Comparison of ENCODE assay signal across 8 mouse cellular contexts in genomic region chr11:116826550-116827504, GRCm38 (mm10). TPM values are rescaled to one million over a fixed set of nuclear protein-coding genes. Genes with fewer than 3 reads are reported as not detected.
DNase-seq lines count a peak whose midpoint lies in the region; ATAC-seq lines count a peak whose summit lies in the region.

No protein-coding gene starts in this region.

- H3K9ac ChIP-seq in kidney, embryonic 14.5 days (ENCODE audit: low read depth, low read length): peak overlapping the region; percentile 72
- H3K9ac ChIP-seq in embryonic facial prominence, embryonic 11.5 days (replicated peaks; ENCODE audit: low read length): peak overlapping the region; percentile 74
- H3K9ac ChIP-seq in intestine, embryonic 15.5 days: peak overlapping the region; percentile 90
- peak overlapping the region; percentile 96 for H3K9ac ChIP-seq in neural tube, embryonic 13.5 days

- H3K4me1 ChIP-seq in kidney, embryonic 14.5 days (ENCODE audit: control insufficient read depth, insufficient read depth, low read length): peaks cover 26% of the 10 kb centered on the region
- H3K4me1 ChIP-seq in embryonic facial prominence, embryonic 11.5 days (ENCODE audit: control insufficient read depth, insufficient read depth, low read length): peaks cover 5% of the 10 kb centered on the region; the same call in 1 of the 2 replicates
- H3K4me1 ChIP-seq in intestine, embryonic 15.5 days (replicated peaks): peaks cover 38% of the 10 kb centered on the region
- peaks cover 50% of the 10 kb centered on the region for H3K4me1 ChIP-seq in neural tube, embryonic 13.5 days (replicated peaks)

- H3K27ac ChIP-seq in kidney, embryonic 14.5 days (ENCODE audit: low read depth, low read length): no peak overlapping the region
- peak overlapping the region; percentile 37; the same call in 1 of the 2 replicates for H3K27ac ChIP-seq in embryonic facial prominence, embryonic 11.5 days (replicated peaks; ENCODE audit: low read depth, low read length)
- H3K27ac ChIP-seq in intestine, embryonic 15.5 days: peak overlapping the region; percentile 77
- H3K27ac ChIP-seq in neural tube, embryonic 13.5 days (replicated peaks): peak overlapping the region; percentile 91

- WGBS in kidney, embryonic 14.5 days: 40% methylated on average over 17 of the region's 17 CpGs
- WGBS in embryonic facial prominence, embryonic 11.5 days: 19% methylated on average over 17 of the region's 17 CpGs
- 40% methylated on average over 17 of the region's 17 CpGs for WGBS in intestine, embryonic 15.5 days
- 6% methylated on average over 17 of the region's 17 CpGs for WGBS in neural tube, embryonic 13.5 days

- no peak for ATAC-seq in kidney, embryonic 14.5 days (ENCODE audit: low FRiP score, low TSS enrichment)
- no peak for ATAC-seq in embryonic facial prominence, embryonic 11.5 days (replicated peaks; ENCODE audit: insufficient number of reproducible peaks, low FRiP score, low TSS enrichment, low read depth)
- ATAC-seq in intestine, embryonic 15.5 days: 0 out of 2 replicates have a peak, but pooled peaks have one; percentile 1
- peak; percentile 41 for ATAC-seq in neural tube, embryonic 13.5 days (ENCODE audit: low read depth)

- H3K4me3 ChIP-seq in kidney, embryonic 14.5 days (ENCODE audit: low read length): peak overlapping the region; percentile 60
- peak overlapping the region; percentile 61 for H3K4me3 ChIP-seq in embryonic facial prominence, embryonic 11.5 days (ENCODE audit: low read depth, low read length)
- peak overlapping the region; percentile 82 for H3K4me3 ChIP-seq in intestine, embryonic 15.5 days (replicated peaks)
- peak overlapping the region; percentile 77 for H3K4me3 ChIP-seq in neural tube, embryonic 13.5 days

- peak overlapping the region; percentile 80 for H3K4me2 ChIP-seq in kidney, embryonic 14.5 days (replicated peaks; ENCODE audit: low read depth, low read length)
- peak overlapping the region; percentile 76 for H3K4me2 ChIP-seq in embryonic facial prominence, embryonic 11.5 days (ENCODE audit: low read depth, low read length)
- H3K4me2 ChIP-seq in intestine, embryonic 15.5 days (replicated peaks): peak overlapping the region; percentile 85
- peak overlapping the region; percentile 81 for H3K4me2 ChIP-seq in neural tube, embryonic 13.5 days

- H3K36me3 ChIP-seq in kidney, embryonic 14.5 days (ENCODE audit: control insufficient read depth, insufficient read depth, low read length): no peaks in the 10 kb centered on the region; the same call in 1 of the 2 replicates
- no peaks in the 10 kb centered on the region for H3K36me3 ChIP-seq in embryonic facial prominence, embryonic 11.5 days (replicated peaks; ENCODE audit: control insufficient read depth, insufficient read depth, low read depth, low read length)
- 0 out of 2 replicates have a peak, but pooled peaks cover 3% of the 10 kb centered on the region for H3K36me3 ChIP-seq in intestine, embryonic 15.5 days
- peaks cover 7% of the 10 kb centered on the region for H3K36me3 ChIP-seq in neural tube, embryonic 13.5 days

- H3K9me3 ChIP-seq in kidney, embryonic 14.5 days (ENCODE audit: control insufficient read depth, low read length): no peaks in the 10 kb centered on the region
- H3K9me3 ChIP-seq in embryonic facial prominence, embryonic 11.5 days (replicated peaks; ENCODE audit: control insufficient read depth, low read length): no peaks in the 10 kb centered on the region
- H3K9me3 ChIP-seq in intestine, embryonic 15.5 days: no peaks in the 10 kb centered on the region
- no peaks in the 10 kb centered on the region for H3K9me3 ChIP-seq in neural tube, embryonic 13.5 days

- H3K27me3 ChIP-seq in kidney, embryonic 14.5 days (ENCODE audit: control insufficient read depth, insufficient read depth, low read length): no peaks in the 10 kb centered on the region
- no peaks in the 10 kb centered on the region for H3K27me3 ChIP-seq in embryonic facial prominence, embryonic 11.5 days (ENCODE audit: control insufficient read depth, insufficient read depth, low read length)
- no peaks in the 10 kb centered on the region for H3K27me3 ChIP-seq in intestine, embryonic 15.5 days (replicated peaks)
- no peaks in the 10 kb centered on the region for H3K27me3 ChIP-seq in neural tube, embryonic 13.5 days

- DNase-seq in kidney, adult 18-20 months: no peak
- DNase-seq in embryonic facial prominence, embryonic 11.5 days (ENCODE audit: low spot score): no peak
- no peak for DNase-seq in MN1 (ENCODE audit: low spot score)
- DNase-seq in cerebellum, adult 11-12 months: no peak
- no peak for DNase-seq in kidney, postnatal 4 days

RNA-seq across cellular contexts. Expression of gene Mxra7, which starts 1.0 kb away (rescaled TPM):
- 11.1 and 16.0 TPM in 2 replicates for polyA plus RNA-seq in kidney, embryonic 14.5 days (2014; fragmentation: Nextera tagmentation; extraction: Ambion mirVana)
- 18.1 and 21.9 TPM in 2 replicates for polyA plus RNA-seq in embryonic facial prominence, embryonic 11.5 days (2014; fragmentation: Nextera tagmentation; extraction: Ambion mirVana)
- polyA plus RNA-seq in intestine, embryonic 15.5 days (2015; fragmentation: Nextera tagmentation; extraction: Ambion mirVana): 25.5 and 27.9 TPM in 2 replicates
- polyA plus RNA-seq in neural tube, embryonic 13.5 days (2015; fragmentation: Nextera tagmentation; extraction: Ambion mirVana): 59.4 and 62.0 TPM in 2 replicates

RNA-seq across cellular contexts. Expression of gene Mettl23, which starts 16.3 kb away (rescaled TPM):
- 56.5 and 64.6 TPM in 2 replicates for polyA plus RNA-seq in kidney, embryonic 14.5 days (2014; fragmentation: Nextera tagmentation; extraction: Ambion mirVana)
- 67.0 and 67.8 TPM in 2 replicates for polyA plus RNA-seq in embryonic facial prominence, embryonic 11.5 days (2014; fragmentation: Nextera tagmentation; extraction: Ambion mirVana)
- 62.0 and 63.7 TPM in 2 replicates for polyA plus RNA-seq in intestine, embryonic 15.5 days (2015; fragmentation: Nextera tagmentation; extraction: Ambion mirVana)
- polyA plus RNA-seq in neural tube, embryonic 13.5 days (2015; fragmentation: Nextera tagmentation; extraction: Ambion mirVana): 71.8 and 76.7 TPM in 2 replicates

RNA-seq across cellular contexts. Expression of gene Jmjd6, which starts 16.4 kb away (rescaled TPM):
- 68.6 and 72.7 TPM in 2 replicates for polyA plus RNA-seq in kidney, embryonic 14.5 days (2014; fragmentation: Nextera tagmentation; extraction: Ambion mirVana)
- polyA plus RNA-seq in embryonic facial prominence, embryonic 11.5 days (2014; fragmentation: Nextera tagmentation; extraction: Ambion mirVana): 74.2 and 75.1 TPM in 2 replicates
- 81.2 and 88.5 TPM in 2 replicates for polyA plus RNA-seq in intestine, embryonic 15.5 days (2015; fragmentation: Nextera tagmentation; extraction: Ambion mirVana)
- polyA plus RNA-seq in neural tube, embryonic 13.5 days (2015; fragmentation: Nextera tagmentation; extraction: Ambion mirVana): 75.3 and 81.2 TPM in 2 replicates

RNA-seq across cellular contexts. Expression of gene Mfsd11, which starts 25.4 kb away (rescaled TPM):
- polyA plus RNA-seq in kidney, embryonic 14.5 days (2014; fragmentation: Nextera tagmentation; extraction: Ambion mirVana): 24.9 and 35.0 TPM in 2 replicates
- polyA plus RNA-seq in embryonic facial prominence, embryonic 11.5 days (2014; fragmentation: Nextera tagmentation; extraction: Ambion mirVana): 33.9 and 35.7 TPM in 2 replicates
- polyA plus RNA-seq in intestine, embryonic 15.5 days (2015; fragmentation: Nextera tagmentation; extraction: Ambion mirVana): 39.4 and 47.3 TPM in 2 replicates
- polyA plus RNA-seq in neural tube, embryonic 13.5 days (2015; fragmentation: Nextera tagmentation; extraction: Ambion mirVana): 42.9 and 47.3 TPM in 2 replicates

RNA-seq across cellular contexts. Expression of gene Srsf2, which starts 26.1 kb away (rescaled TPM):
- 981 and 1,041 TPM in 2 replicates for polyA plus RNA-seq in kidney, embryonic 14.5 days (2014; fragmentation: Nextera tagmentation; extraction: Ambion mirVana)
- polyA plus RNA-seq in embryonic facial prominence, embryonic 11.5 days (2014; fragmentation: Nextera tagmentation; extraction: Ambion mirVana): 1,064 and 1,163 TPM in 2 replicates
- polyA plus RNA-seq in intestine, embryonic 15.5 days (2015; fragmentation: Nextera tagmentation; extraction: Ambion mirVana): 723 and 765 TPM in 2 replicates
- 624 and 649 TPM in 2 replicates for polyA plus RNA-seq in neural tube, embryonic 13.5 days (2015; fragmentation: Nextera tagmentation; extraction: Ambion mirVana)

Comparison
In these comparisons a context has a peak if more than half of its experiments do, and no peak if none do; other contexts are left out.
1. ATAC-seq: peak in intestine, embryonic 15.5 days (single experiment) and neural tube, embryonic 13.5 days (single experiment); none in kidney, embryonic 14.5 days (single experiment) and embryonic facial prominence, embryonic 11.5 days (single experiment).
2. Peak in every context shown above with its lines, with median percentiles within 50 percentile points of each other: H3K4me2 ChIP-seq, H3K4me3 ChIP-seq and H3K9ac ChIP-seq.